Mouse (Mus musculus) Patski (cell line): ENCODE measurements around the gene Actrt1. TPM values are rescaled to one million over a fixed set of nuclear protein-coding genes. Genes with fewer than 3 reads are reported as not detected.

Experiments used
- ATAC-seq: fragments of 100-300 bp; one replicate; pipeline ENCODE4 v1.8.0; 2021
- CTCF ChIA-PET: fragments of 350-600 bp; sonication (Branson Sonifier 250); formaldehyde crosslinking; loops from one replicate; lab custom pipeline; 2022; ENCODE audit warnings: inconsistent platforms; lab: Charles Lee
- POLR2A ChIA-PET: fragments of 350-600 bp; sonication (Branson Sonifier 250); formaldehyde crosslinking; loops from one replicate; lab custom pipeline; 2022; ENCODE audit warnings: antibody characterized with exemption, inconsistent platforms; lab: Charles Lee
- DNase-seq: peaks from one replicate; pipeline ENCODE4 v3.0.0-alpha.2; 2011; ENCODE audit warnings: low read depth, low spot score
- H3K27me3 ChIP-seq: fragments of 371-371 bp; one replicate; pipeline ENCODE4 v1.5.1; 2021
- CTCF ChIP-seq: fragments of 100-300 bp; IDR thresholded peaks from one replicate; pipeline ENCODE4 v1.5.1; 2021
- in situ Hi-C: fragments of 300-500 bp; cut with MboI; formaldehyde crosslinking; loops from 3 replicates; pipeline ENCODE4 v1.11.1; 2018; ENCODE audit warnings: low pct_unique_long_range_greater_than_20kb, mixed read lengths
- polyA plus RNA-seq: library from polyadenylated mRNA; unstranded; gene quantifications from one replicate; pipeline ENCODE4 v1.2.3, GENCODE M21; 2021

Actrt1 gene
- polyA plus RNA-seq = not detected

DNA sequence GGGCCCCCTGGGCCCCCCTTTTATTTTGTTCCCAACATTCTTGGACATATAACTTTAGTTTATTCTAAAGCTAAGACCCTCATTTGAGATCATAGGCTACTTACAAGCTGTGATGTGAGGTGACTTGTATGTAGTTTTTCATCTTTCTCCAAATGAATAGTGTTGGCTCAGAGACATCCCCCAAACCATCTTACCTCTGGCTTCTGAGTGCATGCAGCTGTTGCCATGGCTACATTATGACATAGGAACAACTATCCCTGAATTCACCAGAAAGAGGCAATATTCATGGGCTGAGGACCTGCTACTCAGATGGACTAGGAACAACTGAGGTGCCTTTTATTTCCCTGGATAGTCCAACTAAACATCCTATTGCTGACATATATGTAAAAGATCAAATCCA lies at the start of gene Actrt1:
TSS of gene Actrt1 (plus strand) at position 301 of the 400 bp plus-strand sequence.
- in situ Hi-C loops = no loop called here
- POLR2A ChIA-PET = no interaction called here
- peaks cover 22% of the 10 kb centered on the region for H3K27me3 ChIP-seq
- no peak for ATAC-seq
- CTCF ChIA-PET = interaction anchor here (1.5 kb wide), 1 partner anchor 9 kb away, joined by 3 read pairs; no protein-coding TSS in a partner anchor
- TF ChIP-seq CTCF = no peak
- no peak for DNase-seq

- in situ Hi-C loops = no loop called here
- no peak for DNase-seq
- peaks cover 22% of the 10 kb centered on the region for H3K27me3 ChIP-seq
Measured at GRCm38 (mm10) chrX:46331463-46332115, 2.8 kb downstream of the Actrt1 start.

More at GRCm38 (mm10) chrX:46331463-46332115, 2.8 kb downstream of the Actrt1 start:
- TF ChIP-seq CTCF = no peak
- ChIA-PET CTCF (no interaction called here), POLR2A (no interaction called here)
- no peak for ATAC-seq
